Mouse (Mus musculus) intestine, embryonic 15.5 days (tissue): ENCODE measurements around the gene Msmp. TPM values are rescaled to one million over a fixed set of nuclear protein-coding genes. Genes with fewer than 3 reads are reported as not detected.
"Not testable (repeated sequence)": the region's sequence is repeated elsewhere in the genome, so short reads cannot be mapped to it uniquely, and the experiment has no call there.

ENCODE experiments used
- ATAC-seq: fragments of 200-750 bp; cut with Nextera tagmentation; 2 replicates; pipeline ENCODE4 v1.8.0; 2017; ENCODE audit warnings: moderate TSS enrichment, moderate library complexity
- H3K27ac ChIP-seq: fragments of 300-500 bp; sonication (generic); 2 replicates; pipeline ENCODE4 v1.5.1; 2015; ENCODE audit warnings: mild to moderate bottlenecking, inconsistent platforms
- H3K27me3 ChIP-seq: fragments of 300-500 bp; sonication (generic); replicated peaks from 2 replicates; pipeline ENCODE4 v1.6.1; 2015; ENCODE audit warnings: inconsistent platforms
- H3K36me3 ChIP-seq: fragments of 300-500 bp; sonication (generic); 2 replicates; pipeline ENCODE4 v1.6.1; 2015; ENCODE audit warnings: inconsistent platforms
- H3K4me1 ChIP-seq: fragments of 300-500 bp; sonication (generic); replicated peaks from 2 replicates; pipeline ENCODE4 v1.6.1; 2015; ENCODE audit warnings: inconsistent platforms
- H3K4me2 ChIP-seq: fragments of 300-500 bp; sonication (generic); replicated peaks from 2 replicates; pipeline ENCODE4 v1.6.1; 2015; ENCODE audit warnings: mild to moderate bottlenecking, inconsistent platforms
- H3K4me3 ChIP-seq: fragments of 300-500 bp; sonication (generic); replicated peaks from 2 replicates; pipeline ENCODE4 v1.5.1; 2015; ENCODE audit warnings: inconsistent platforms
- H3K9ac ChIP-seq: fragments of 300-500 bp; sonication (generic); 2 replicates; pipeline ENCODE4 v1.6.1; 2015; ENCODE audit warnings: inconsistent platforms
- H3K9me3 ChIP-seq: fragments of 300-500 bp; sonication (generic); 2 replicates; pipeline ENCODE4 v1.6.1; 2016; ENCODE audit warnings: inconsistent platforms
- WGBS: fragments of 180-500 bp; shearing (Covaris S2); methylation state at CpG from one replicate; pipeline ENCODE4 v1.1.7; 2015; 5-methylcytosine and 5-hydroxymethylcytosine counted together
- polyA plus RNA-seq: library from polyadenylated mRNA; unstranded; fragments of >200 nt; fragmentation: Nextera tagmentation; extraction: Ambion mirVana; gene quantifications from 2 replicates; pipeline ENCODE4 v1.2.1, GENCODE M21; 2015

The Msmp gene
- polyA plus RNA-seq, 1 experiment from 2014 or later: 0.75 TPM

DNA sequence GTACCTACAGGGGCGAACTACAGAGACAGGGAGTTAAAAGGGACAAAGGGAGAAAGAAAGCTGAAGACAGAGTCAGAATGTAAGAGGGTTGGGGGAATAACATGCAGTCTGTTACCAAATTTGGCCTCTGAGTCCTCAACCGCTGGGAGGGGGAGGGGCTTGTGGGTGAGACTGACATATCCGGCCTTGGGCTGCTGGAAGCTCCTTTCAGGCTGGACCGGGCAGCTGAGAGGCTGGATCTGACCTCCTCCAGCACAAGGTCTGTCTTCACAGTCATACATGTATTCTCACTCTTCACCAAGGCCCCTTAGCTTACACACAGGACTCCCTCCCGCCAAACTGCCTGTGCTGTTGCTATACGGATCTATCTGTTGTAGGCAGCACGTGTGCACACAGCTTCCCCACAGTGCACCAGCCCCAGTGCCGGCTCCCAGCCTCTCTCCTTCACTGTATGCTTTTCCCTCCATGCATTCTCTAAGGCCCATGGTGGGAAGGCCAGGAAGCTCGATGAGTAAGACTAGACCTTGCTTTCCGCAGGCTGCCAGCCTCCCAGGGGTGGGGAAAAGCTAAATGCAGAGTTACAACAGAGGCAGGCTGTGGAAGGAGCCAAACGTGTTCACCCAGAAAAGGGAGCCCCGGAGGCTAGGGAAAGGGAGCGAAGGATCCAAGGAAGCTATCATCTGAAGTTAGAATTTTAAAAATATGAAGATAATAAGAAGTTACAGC, 25.5 kb downstream of the Msmp start:
- peak overlapping the region; percentile 24 for H3K4me3 ChIP-seq
- WGBS: 16% methylated on average over 13 of the region's 13 CpGs
- H3K4me2 ChIP-seq: peak overlapping the region; percentile 76
- peak overlapping the region; percentile 90 for H3K27ac ChIP-seq
- H3K36me3 ChIP-seq: peaks cover 31% of the 10 kb centered on the region
- peak overlapping the region; percentile 41 for H3K9ac ChIP-seq
- peak; percentile 15; the same call in 1 of the 2 replicates for ATAC-seq
- H3K9me3 ChIP-seq: no peaks in the 10 kb centered on the region
- peaks cover 47% of the 10 kb centered on the region for H3K4me1 ChIP-seq
- no peaks in the 10 kb centered on the region for H3K27me3 ChIP-seq

- Histone ChIP-seq H3K9ac (peak overlapping the region; percentile 41; the same call in 1 of the 2 replicates), H3K27ac (peak overlapping the region; percentile 90), H3K27me3 (no peaks in the 10 kb centered on the region), H3K4me3 (peak overlapping the region; percentile 24), H3K4me2 (peak overlapping the region; percentile 76), H3K4me1 (peaks cover 41% of the 10 kb centered on the region), H3K36me3 (peaks cover 38% of the 10 kb centered on the region), H3K9me3 (no peaks in the 10 kb centered on the region)
- WGBS: 21% methylated on average over 5 of the region's 5 CpGs
- no peak for ATAC-seq
Observed at GRCm38 (mm10) chr4:43558028-43558630, 26.2 kb downstream of the Msmp start.

- H3K9me3 ChIP-seq: peaks cover 2% of the 10 kb centered on the region; the same call in 1 of the 2 replicates
- no peak overlapping the region for H3K4me2 ChIP-seq
- no peak overlapping the region for H3K27ac ChIP-seq
- no peak overlapping the region for H3K4me3 ChIP-seq
- peaks cover 56% of the 10 kb centered on the region for H3K36me3 ChIP-seq
- H3K4me1 ChIP-seq: peaks cover 38% of the 10 kb centered on the region
- 89% methylated on average over 7 of the region's 7 CpGs for WGBS
- no peaks in the 10 kb centered on the region for H3K27me3 ChIP-seq
- no peak for ATAC-seq
- H3K9ac ChIP-seq: no peak overlapping the region
Observed at GRCm38 (mm10) chr4:43555926-43556325, 28.4 kb downstream of the Msmp start.

GRCm38 (mm10) chr4:43553891-43554290, 30.4 kb downstream of the Msmp start:
- H3K36me3 ChIP-seq: peaks cover 76% of the 10 kb centered on the region
- H3K9me3 ChIP-seq: peaks cover 2% of the 10 kb centered on the region; the same call in 1 of the 2 replicates
- no peak overlapping the region for H3K27ac ChIP-seq
- peaks cover 19% of the 10 kb centered on the region for H3K4me1 ChIP-seq
- no peak overlapping the region for H3K4me3 ChIP-seq
- no peak for ATAC-seq
- no peak overlapping the region for H3K4me2 ChIP-seq
- H3K9ac ChIP-seq: no peak overlapping the region
- H3K27me3 ChIP-seq: no peaks in the 10 kb centered on the region

DNA sequence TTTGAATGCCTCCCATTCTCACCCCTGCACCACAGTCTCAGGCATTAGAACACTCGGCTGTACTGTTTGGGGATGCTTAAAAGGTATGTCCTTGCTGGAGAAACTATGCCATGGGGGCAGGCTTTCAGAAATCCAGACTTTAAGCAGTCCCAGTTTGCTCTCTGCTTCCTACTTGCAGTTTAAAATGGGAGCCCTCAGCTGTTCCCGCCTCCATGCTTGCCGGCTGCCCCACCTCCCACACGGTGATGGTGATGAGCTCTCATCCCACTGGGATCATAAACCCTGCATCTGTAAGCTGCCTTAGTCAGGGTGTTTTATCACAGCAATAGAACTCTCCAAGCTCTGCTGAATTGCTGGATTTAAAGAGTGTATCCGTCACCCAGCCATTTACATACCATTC, 31.9 kb downstream of the Msmp start:
- no peaks in the 10 kb centered on the region for H3K27me3 ChIP-seq
- no peak overlapping the region for H3K27ac ChIP-seq
- 91% methylated on average over 5 of the region's 5 CpGs for WGBS
- peaks cover 88% of the 10 kb centered on the region for H3K36me3 ChIP-seq
- H3K4me3 ChIP-seq: no peak overlapping the region
- H3K4me1 ChIP-seq: peaks cover 5% of the 10 kb centered on the region
- no peak overlapping the region for H3K9ac ChIP-seq
- peaks cover 2% of the 10 kb centered on the region; the same call in 1 of the 2 replicates for H3K9me3 ChIP-seq
- no peak overlapping the region for H3K4me2 ChIP-seq
- no peak for ATAC-seq

GRCm38 (mm10) chr4:43551854-43552253, 32.4 kb downstream of the Msmp start:
- not testable (repeated sequence) for H3K27me3 ChIP-seq, H3K9me3 ChIP-seq, ATAC-seq, H3K9ac ChIP-seq, H3K4me1 ChIP-seq, H3K4me3 ChIP-seq, H3K4me2 ChIP-seq, H3K27ac ChIP-seq
- WGBS: 88% methylated on average over 6 of the region's 6 CpGs
- H3K36me3 ChIP-seq: peaks cover 94% of the 10 kb centered on the region

DNA sequence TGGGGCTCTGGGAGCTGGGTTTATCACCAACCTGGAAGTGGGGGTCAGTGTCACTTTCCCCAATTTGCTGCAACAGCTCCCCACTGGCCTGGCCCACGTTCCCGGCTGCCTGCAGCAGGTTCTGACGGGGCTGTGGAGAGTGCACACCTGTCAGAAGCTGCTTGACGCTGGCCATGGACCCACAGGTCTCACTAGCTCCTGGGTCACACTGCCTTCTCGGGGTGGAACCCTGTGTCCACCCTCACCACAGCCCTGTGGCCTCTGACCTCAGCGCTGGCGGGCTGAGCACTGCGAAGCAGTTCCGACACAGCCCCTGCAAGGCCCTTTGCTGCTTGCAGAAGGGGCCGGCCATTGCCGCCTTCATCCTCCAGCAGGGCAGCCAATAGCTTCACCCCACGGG, 35.2 kb downstream of the Msmp start:
- Histone ChIP-seq H3K9me3 (peaks cover 2% of the 10 kb centered on the region; the same call in 1 of the 2 replicates), H3K4me2 (no peak overlapping the region), H3K9ac (no peak overlapping the region), H3K27ac (no peak overlapping the region), H3K4me3 (no peak overlapping the region), H3K4me1 (no peaks in the 10 kb centered on the region), H3K27me3 (no peaks in the 10 kb centered on the region), H3K36me3 (peaks cover 92% of the 10 kb centered on the region)
- WGBS: 85% methylated on average over 12 of the region's 12 CpGs
- ATAC-seq: no peak

GRCm38 (mm10) chr4:43547160-43547559, 37.1 kb downstream of the Msmp start:
- no peak overlapping the region for H3K27ac ChIP-seq
- H3K4me3 ChIP-seq: no peak overlapping the region
- no peak for ATAC-seq
- 92% methylated on average over 8 of the region's 8 CpGs for WGBS
- no peaks in the 10 kb centered on the region for H3K4me1 ChIP-seq
- H3K9me3 ChIP-seq: no peaks in the 10 kb centered on the region
- no peaks in the 10 kb centered on the region for H3K27me3 ChIP-seq
- H3K9ac ChIP-seq: no peak overlapping the region
- H3K4me2 ChIP-seq: no peak overlapping the region
- peaks cover 92% of the 10 kb centered on the region for H3K36me3 ChIP-seq

DNA sequence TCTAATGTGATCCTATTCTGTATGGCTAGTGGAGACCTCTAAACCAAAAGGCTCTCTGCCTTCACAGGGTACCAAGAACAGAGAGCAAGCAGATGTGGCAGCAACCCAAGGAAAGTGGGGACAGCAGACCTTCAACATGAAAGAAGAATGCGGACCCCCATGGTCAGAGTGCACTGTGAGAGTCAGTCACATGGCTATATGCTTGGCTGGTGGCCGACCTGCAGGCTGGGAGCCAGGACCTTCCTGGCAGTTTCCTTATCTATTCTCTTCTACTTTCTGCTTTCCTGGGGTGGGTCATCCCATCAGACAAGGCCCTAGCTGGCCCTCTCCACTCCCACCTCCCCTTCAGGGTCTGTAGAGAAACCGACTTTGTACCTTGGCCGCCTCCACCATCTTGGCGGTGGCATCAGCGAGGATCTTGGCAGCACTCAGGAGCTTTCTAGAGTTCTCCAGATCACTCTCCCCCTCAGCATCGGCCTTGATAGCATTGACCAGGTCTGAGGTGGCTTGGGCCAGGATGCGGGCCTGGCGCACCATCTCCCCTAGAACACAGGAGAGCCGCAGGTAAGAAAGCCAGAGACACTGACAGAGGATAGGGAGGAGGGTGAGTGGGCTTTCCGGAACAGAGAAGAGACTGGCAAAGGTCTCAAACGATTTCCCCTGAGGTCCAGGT, 37.8 kb downstream of the Msmp start:
- no peak overlapping the region for H3K4me2 ChIP-seq
- H3K9ac ChIP-seq: no peak overlapping the region
- H3K27me3 ChIP-seq: no peaks in the 10 kb centered on the region
- 92% methylated on average over 12 of the region's 12 CpGs for WGBS
- no peak for ATAC-seq
- H3K36me3 ChIP-seq: peaks cover 90% of the 10 kb centered on the region
- H3K27ac ChIP-seq: no peak overlapping the region
- no peaks in the 10 kb centered on the region for H3K4me1 ChIP-seq
- no peaks in the 10 kb centered on the region for H3K9me3 ChIP-seq
- H3K4me3 ChIP-seq: no peak overlapping the region

GRCm38 (mm10) chr4:43542044-43542443, 42.2 kb downstream of the Msmp start:
- 77% methylated on average over 3 of the region's 3 CpGs for WGBS
- Histone ChIP-seq H3K27ac (no peak overlapping the region), H3K4me2 (no peak overlapping the region)

DNA sequence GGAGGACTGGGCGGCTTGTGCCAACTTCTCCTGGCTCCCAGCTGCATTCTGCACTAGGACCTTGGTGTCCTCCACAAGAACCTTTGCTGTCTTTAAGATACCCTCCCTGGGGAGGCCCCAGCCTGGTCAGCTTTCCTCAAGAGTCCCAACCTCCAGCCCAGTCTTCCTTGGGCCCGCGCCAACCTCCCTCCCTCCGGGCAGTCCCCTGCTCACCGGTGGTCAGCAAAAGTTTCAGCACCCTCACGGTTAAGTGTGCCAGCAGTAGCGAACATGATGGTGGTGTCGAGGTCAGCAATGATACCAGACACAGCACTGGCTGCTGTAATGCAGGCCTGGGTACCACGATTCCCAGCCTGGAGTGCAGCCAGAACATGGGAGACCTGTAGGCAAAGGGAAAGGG, 48.3 kb downstream of the Msmp start:
- Histone ChIP-seq H3K27me3 (no peaks in the 10 kb centered on the region), H3K9ac (no peak overlapping the region), H3K27ac (no peak overlapping the region), H3K36me3 (peaks cover 83% of the 10 kb centered on the region), H3K9me3 (no peaks in the 10 kb centered on the region), H3K4me2 (no peak overlapping the region), H3K4me1 (no peaks in the 10 kb centered on the region), H3K4me3 (no peak overlapping the region)
- WGBS: 90% methylated on average over 9 of the region's 9 CpGs
- ATAC-seq: no peak

More at GRCm38 (mm10) chr4:43542044-43542443, 42.2 kb downstream of the Msmp start:
- H3K4me3 ChIP-seq: no peak overlapping the region
- H3K9me3 ChIP-seq: no peaks in the 10 kb centered on the region
- no peak overlapping the region for H3K9ac ChIP-seq
- H3K27me3 ChIP-seq: no peaks in the 10 kb centered on the region
- ATAC-seq: no peak
- no peaks in the 10 kb centered on the region for H3K4me1 ChIP-seq
- H3K36me3 ChIP-seq: peaks cover 83% of the 10 kb centered on the region

DNA sequence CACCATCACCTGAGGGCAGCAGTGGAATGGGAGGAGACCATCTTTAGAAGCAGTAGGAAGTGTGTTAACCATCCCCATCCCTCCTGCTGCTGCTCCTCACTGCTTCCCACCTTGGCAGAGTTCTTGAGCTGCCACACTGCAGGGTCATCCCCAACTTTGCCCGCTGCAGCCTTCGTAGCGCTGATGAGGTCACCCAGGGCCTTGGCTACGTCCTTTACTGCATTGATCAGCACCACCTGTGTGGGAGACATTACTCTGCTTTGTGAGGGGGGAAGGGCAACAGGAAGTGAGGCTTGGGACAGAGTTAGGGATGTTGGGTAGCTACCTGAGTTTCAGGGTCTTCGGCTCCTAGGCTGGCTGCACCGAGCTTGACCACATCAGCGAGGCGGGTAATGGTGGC, 48.7 kb downstream of the Msmp start:
- no peak overlapping the region for H3K4me3 ChIP-seq
- no peak for ATAC-seq
- H3K9ac ChIP-seq: no peak overlapping the region
- no peaks in the 10 kb centered on the region for H3K27me3 ChIP-seq
- H3K27ac ChIP-seq: no peak overlapping the region
- no peak overlapping the region for H3K4me2 ChIP-seq
- no peaks in the 10 kb centered on the region for H3K9me3 ChIP-seq
- peaks cover 82% of the 10 kb centered on the region for H3K36me3 ChIP-seq
- H3K4me1 ChIP-seq: no peaks in the 10 kb centered on the region
- WGBS: 94% methylated on average over 8 of the region's 8 CpGs
